Mouse (Mus musculus) Patski (cell line): ENCODE measurements around the gene Mboat2. TPM values are rescaled to one million over a fixed set of nuclear protein-coding genes. Genes with fewer than 3 reads are reported as not detected.

Experiments used
- ATAC-seq: fragments of 100-300 bp; one replicate; pipeline ENCODE4 v1.8.0; 2021
- CTCF ChIA-PET: fragments of 350-600 bp; sonication (Branson Sonifier 250); formaldehyde crosslinking; loops from one replicate; lab custom pipeline; 2022; ENCODE audit warnings: inconsistent platforms; lab: Charles Lee
- POLR2A ChIA-PET: fragments of 350-600 bp; sonication (Branson Sonifier 250); formaldehyde crosslinking; loops from one replicate; lab custom pipeline; 2022; ENCODE audit warnings: antibody characterized with exemption, inconsistent platforms; lab: Charles Lee
- DNase-seq: peaks from one replicate; pipeline ENCODE4 v3.0.0-alpha.2; 2011; ENCODE audit warnings: low read depth, low spot score
- H3K27me3 ChIP-seq: fragments of 371-371 bp; one replicate; pipeline ENCODE4 v1.5.1; 2021
- CTCF ChIP-seq: fragments of 100-300 bp; IDR thresholded peaks from one replicate; pipeline ENCODE4 v1.5.1; 2021
- in situ Hi-C: fragments of 300-500 bp; cut with MboI; formaldehyde crosslinking; loops from 3 replicates; pipeline ENCODE4 v1.11.1; 2018; ENCODE audit warnings: low pct_unique_long_range_greater_than_20kb, mixed read lengths
- polyA plus RNA-seq: library from polyadenylated mRNA; unstranded; gene quantifications from one replicate; pipeline ENCODE4 v1.2.3, GENCODE M21; 2021

The Mboat2 gene
- polyA plus RNA-seq, 1 experiment from 2014 or later = 24.4 TPM

DNA sequence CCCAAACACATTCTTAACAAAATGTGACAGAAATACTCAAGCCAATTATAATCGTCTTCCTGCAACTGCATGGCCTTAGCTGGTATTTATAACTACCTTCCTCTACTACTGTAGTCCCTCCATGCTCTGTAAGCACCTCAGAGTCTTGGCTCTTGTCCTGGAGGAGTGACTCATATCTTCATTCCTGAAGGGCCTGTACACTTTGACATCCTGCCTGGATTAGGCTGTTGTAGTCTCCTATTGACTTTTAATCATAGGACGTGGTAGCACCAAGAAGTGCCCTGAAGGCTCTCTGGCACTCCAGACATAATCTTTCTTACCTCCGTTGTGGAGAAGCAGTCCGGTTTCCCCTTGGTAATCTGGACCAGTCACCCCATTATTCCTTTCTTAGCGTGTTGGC is 64.7 kb downstream of the Mboat2 start:
- ATAC-seq = peak; percentile 45
- peak; percentile 44 for DNase-seq
- ChIA-PET CTCF (no interaction called here), POLR2A (no interaction called here)
- TF ChIP-seq CTCF = no peak
- in situ Hi-C loops = no loop called here
- H3K27me3 ChIP-seq = no peaks in the 10 kb centered on the region

DNA sequence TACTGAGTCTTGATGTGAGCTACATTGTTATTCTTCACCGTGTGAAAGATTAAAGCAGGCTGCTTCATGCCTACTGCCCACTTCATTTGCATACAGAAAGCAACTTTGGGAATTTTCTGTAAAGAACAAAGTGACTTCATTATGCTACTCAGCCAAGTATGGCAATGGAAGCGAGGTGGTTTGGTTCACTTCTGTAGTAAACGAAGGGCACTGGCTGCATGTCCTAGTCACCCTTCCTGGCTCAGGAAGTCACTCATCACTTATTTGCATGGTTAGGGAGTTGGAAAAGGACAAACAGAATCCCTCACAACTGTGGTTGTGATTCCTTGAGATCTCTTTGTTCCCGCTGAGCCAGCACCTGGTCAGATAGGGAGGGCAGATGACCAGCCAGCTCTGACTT is 66.7 kb downstream of the Mboat2 start:
- TF ChIP-seq CTCF = no peak
- DNase-seq (peak; percentile 71), ATAC-seq (peak; percentile 51)
- H3K27me3 ChIP-seq = no peaks in the 10 kb centered on the region
- ChIA-PET POLR2A (no interaction called here), CTCF (no interaction called here)
- in situ Hi-C loops = no loop called here

DNA sequence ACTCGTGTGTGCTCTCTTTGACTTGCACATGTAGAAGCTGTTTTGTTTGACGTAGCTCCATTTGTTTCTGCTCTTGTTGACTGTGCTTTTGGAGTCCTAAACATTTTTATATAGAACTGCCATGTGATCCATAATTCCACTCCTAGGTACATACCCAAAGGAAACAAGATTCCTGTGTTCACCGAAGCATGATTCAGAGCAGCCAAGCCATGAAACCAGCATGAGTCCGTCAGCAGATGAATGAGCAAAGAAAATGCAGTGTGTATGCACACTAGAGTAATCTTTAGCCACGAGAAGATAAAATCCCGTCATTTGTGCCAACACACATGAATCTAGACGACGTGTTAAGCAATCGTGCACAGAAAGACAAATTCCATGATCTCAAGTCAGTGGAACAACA is 67.5 kb downstream of the Mboat2 start:
- no peak for TF ChIP-seq CTCF
- POLR2A ChIA-PET = interaction anchor here (0.5 kb wide), 1 partner anchor 19 kb away, joined by 3 read pairs; no protein-coding TSS in a partner anchor
- DNase-seq (peak; percentile 76), ATAC-seq (peak; percentile 74)
- in situ Hi-C loops = no loop called here
- H3K27me3 ChIP-seq = no peaks in the 10 kb centered on the region
- CTCF ChIA-PET = no interaction called here

DNA sequence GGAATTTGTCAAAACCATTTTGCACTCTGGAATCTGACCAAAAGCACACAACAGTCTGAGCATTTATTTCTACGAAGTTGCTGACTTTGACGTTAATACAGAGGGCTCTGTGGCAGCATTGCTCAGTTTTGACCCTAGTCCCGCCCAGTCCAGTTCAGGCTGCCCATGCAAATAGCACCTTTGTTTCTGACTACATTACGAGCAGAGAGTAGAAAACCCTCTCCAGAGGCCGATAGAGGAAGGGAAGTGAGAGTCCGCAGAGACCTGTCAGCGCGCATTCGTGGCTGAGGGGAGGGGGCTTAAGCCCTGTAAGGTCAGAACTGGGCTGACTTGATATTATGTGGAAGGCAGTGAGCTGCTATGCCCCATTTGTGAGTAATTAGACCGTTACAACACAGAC is 69.0 kb downstream of the Mboat2 start:
- ChIA-PET CTCF (interaction anchor here (1.5 kb wide), 1 partner anchor 15 kb away, joined by 3 read pairs; no protein-coding TSS in a partner anchor), POLR2A (no interaction called here)
- no peak for ATAC-seq
- in situ Hi-C loops = no loop called here
- H3K27me3 ChIP-seq = no peaks in the 10 kb centered on the region
- TF ChIP-seq CTCF = no peak
- DNase-seq = no peak

DNA sequence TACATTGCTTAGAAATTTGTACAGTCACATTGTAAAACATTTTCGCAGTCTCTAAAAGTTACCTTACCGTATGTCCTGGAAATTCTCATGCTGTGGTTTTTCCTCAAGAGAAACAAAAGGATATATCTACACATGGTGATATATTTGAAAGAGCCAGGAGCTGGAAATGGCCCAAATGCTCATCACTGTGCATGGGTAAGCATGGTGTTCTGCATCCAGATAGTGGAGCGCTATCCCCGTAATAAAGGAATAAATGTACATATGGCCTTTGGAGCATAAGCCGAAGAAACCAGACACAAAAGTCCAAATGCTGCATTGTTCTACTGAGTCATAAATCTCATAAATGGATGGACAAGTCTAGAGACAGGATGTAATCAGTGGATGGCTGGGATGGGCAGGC is 72.1 kb downstream of the Mboat2 start:
- ChIA-PET POLR2A (no interaction called here), CTCF (interaction anchor here (1.6 kb wide), 1 partner anchor 12 kb away, joined by 7 read pairs; no protein-coding TSS in a partner anchor)
- in situ Hi-C loops = no loop called here
- H3K27me3 ChIP-seq = no peaks in the 10 kb centered on the region
- no peak for TF ChIP-seq CTCF
- no peak for DNase-seq
- no peak for ATAC-seq

DNA sequence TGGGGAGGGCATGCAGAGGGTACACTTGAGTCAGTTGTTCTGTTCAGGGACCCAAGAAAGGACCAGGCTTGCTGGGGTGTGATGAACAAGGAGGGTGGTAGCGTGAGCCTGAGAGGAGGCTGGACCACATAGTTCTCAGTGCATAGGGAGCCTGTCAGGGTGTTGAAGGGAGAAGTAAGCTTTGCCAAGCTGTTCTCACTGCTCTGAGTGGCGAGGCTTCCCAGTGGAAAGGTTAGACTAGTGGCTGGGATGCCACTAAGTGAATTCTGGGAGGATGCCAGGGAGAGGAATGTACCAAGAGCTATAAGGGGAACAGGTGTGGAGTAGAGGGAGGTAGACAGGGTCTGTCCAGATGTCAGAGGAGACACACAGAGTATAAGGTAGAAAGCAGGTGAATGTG is 77.2 kb downstream of the Mboat2 start:
- CTCF ChIA-PET = no interaction called here
- no peak for ATAC-seq

DNA sequence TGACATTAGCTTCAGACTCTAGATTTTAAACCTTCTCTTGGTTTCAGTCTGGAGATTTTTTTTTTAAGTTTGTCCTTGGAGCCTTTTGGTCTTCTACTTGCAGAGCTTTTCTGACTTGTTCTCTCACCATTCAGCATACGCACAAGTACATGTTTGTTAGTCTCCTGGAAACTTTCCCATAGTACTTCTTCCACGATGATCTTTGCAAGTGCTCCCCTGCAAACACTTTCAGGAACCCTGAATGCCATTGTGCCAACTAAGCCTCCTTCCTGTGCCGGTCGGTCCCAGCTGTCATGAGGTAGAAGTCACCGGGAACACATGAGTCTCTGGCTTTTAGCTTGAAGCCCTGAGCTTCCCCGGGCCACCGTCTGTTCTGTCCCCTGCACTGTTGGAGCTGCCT is 79.0 kb downstream of the Mboat2 start:
- CTCF ChIA-PET = no interaction called here
- in situ Hi-C loops = no loop called here
- POLR2A ChIA-PET = no interaction called here
- no peak for DNase-seq
- no peak for ATAC-seq
- no peak for TF ChIP-seq CTCF
- H3K27me3 ChIP-seq = no peaks in the 10 kb centered on the region

More for the DNA sequence above, 77.2 kb downstream of the Mboat2 start:
- no peak for DNase-seq
- POLR2A ChIA-PET = no interaction called here
- in situ Hi-C loops = no loop called here
- H3K27me3 ChIP-seq = no peaks in the 10 kb centered on the region
- no peak for TF ChIP-seq CTCF

DNA sequence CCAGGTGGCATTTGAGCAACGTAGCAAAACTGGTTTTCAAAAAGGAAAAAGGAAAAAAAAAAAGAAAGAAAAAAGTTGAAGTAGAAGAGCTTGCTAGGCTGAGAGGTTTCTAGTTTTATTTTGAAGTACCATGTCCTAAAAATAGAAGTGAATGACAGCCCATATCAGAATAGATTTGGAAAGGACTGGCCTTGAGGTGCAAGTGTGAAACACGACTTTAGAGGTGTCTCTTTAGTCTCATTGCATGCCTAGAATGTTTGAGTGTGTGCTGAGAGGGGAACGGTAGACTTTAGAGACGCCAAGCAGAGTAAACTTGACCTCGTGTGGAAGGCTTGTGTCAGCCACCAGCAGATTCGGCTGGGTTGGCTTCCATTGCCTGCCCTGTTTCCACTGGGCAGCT is 81.5 kb downstream of the Mboat2 start:
- TF ChIP-seq CTCF = no peak
- CTCF ChIA-PET = interaction anchor here (1.3 kb wide), 1 partner anchor 15 kb away, joined by 3 read pairs; no protein-coding TSS in a partner anchor
- no peak for DNase-seq
- no peak for ATAC-seq
- in situ Hi-C loops = no loop called here
- POLR2A ChIA-PET = no interaction called here
- no peaks in the 10 kb centered on the region for H3K27me3 ChIP-seq

DNA sequence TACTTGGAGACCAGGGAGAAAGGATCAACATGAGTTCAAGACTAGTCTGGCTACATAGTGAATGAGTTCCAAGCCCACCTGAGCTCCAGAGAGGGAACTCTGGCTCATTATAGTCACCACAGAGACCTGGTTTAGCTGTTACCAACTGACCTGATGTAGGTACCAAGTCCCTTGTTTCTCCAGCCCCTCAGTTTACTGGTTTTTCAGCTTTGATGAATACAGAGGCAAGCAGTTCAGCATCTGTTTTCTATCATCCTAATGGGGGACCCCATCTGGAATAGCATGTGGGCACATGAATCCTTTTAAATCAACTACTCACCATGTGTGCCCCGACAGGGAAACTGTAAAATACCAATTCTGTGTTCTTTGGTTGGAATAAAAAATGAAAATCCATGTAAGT is 82.2 kb downstream of the Mboat2 start:
- POLR2A ChIA-PET = no interaction called here
- H3K27me3 ChIP-seq = no peaks in the 10 kb centered on the region

DNA sequence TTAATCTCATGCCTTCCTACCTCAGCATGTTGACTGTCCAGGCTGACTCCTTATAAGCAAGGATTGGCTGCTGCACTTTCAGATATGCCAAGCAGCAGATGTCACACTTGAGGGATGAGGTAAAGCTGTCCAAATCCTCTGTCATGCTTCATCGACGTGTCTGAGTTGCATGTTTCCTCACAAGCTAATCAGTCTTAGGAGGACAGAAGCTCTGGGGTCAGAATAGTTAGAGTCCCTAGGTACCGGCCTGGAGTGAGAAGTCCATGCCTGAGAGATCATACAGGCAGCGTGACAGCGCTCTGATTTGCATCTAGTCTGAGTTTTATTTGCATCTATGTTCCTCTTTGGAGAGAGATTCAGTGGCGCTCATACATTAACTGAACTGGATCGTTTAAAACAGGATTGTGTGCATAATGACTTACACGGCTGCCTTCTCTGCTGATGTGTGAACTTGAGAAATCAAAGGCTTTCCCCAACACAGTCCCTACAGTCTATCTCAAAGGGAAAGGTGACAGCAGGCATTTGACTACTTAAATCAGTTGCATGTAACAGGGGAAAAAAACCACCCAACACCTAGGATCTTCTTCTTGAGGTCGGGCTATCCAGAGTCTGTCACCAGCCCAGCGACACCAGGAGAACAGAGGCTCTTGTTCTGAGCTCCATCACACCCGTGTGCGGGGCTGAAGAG is 88.0 kb downstream of the Mboat2 start:
- no peak for TF ChIP-seq CTCF
- no peaks in the 10 kb centered on the region for H3K27me3 ChIP-seq
- no peak for DNase-seq
- in situ Hi-C loops = no loop called here
- CTCF ChIA-PET = interaction anchor here (1.7 kb wide), 1 partner anchor 176 kb away, joined by 4 read pairs; no protein-coding TSS in a partner anchor
- POLR2A ChIA-PET = no interaction called here
- ATAC-seq = no peak

More for the DNA sequence above, 82.2 kb downstream of the Mboat2 start:
- no peak for TF ChIP-seq CTCF
- DNase-seq (no peak), ATAC-seq (no peak)
- CTCF ChIA-PET = interaction anchor here (1.3 kb wide), 1 partner anchor 14 kb away, joined by 3 read pairs; no protein-coding TSS in a partner anchor
- in situ Hi-C loops = no loop called here

DNA sequence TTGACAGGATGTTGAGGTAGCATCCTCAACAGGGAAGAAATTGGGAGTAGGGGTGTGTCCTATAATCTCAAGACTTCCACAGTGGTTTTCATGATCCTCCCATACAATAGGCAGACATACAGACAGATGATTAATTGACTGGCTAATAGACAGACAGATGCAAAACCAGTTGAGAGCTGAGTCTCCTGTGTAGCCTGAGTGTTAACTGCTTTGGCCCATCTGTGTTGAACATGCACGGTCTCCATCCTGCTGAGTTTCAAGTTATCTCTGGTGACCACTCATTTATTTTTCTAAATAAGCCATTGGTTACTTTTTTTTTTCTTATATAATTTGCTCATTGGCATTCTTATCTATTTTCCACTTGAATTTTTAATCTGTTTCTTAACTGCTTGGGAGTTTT is 90.2 kb downstream of the Mboat2 start:
- H3K27me3 ChIP-seq = no peaks in the 10 kb centered on the region
- in situ Hi-C loops = no loop called here
- ATAC-seq = no peak
- TF ChIP-seq CTCF = no peak
- DNase-seq = no peak
- POLR2A ChIA-PET = no interaction called here
- CTCF ChIA-PET = no interaction called here
